Mouse (Mus musculus): Measurements from ENCODE around the gene Rims4. TPM values are rescaled to one million over a fixed set of nuclear protein-coding genes. Genes with fewer than 3 reads are reported as not detected.

Gene Rims4
- total RNA-seq (2014; fragmentation: Nextera tagmentation) (not detected in 2 replicates), total RNA-seq (2017) (0.05 TPM in 1 of 2 replicates, not detected in the other), polyA plus RNA-seq (2012) (not detected in 2 replicates)

GRCm38 (mm10) chr2:163918317-163919258, at the start of gene Rims4:
TSS of gene Rims4 (minus strand) at chr2:163918683.
- Histone ChIP-seq H3K4me3 (ENCODE audit: low read depth, low read length) (no peak within 1 kb of the TSS), H3K4me1 (ENCODE audit: insufficient read depth, low read depth, low read length) (no peaks in the 10 kb centered on the region), H3K9me3 (replicated peaks) (peaks cover 6% of the 10 kb centered on the region; the same call in 1 of the 2 replicates), H3K27me3 (ENCODE audit: insufficient read depth, low read length) (peaks cover 5% of the 10 kb centered on the region), H3K36me3 (replicated peaks) (no peaks in the 10 kb centered on the region)
- DNase-seq (ENCODE audit: low spot score) (no peak), ATAC-seq (ENCODE audit: extremely low read depth, insufficient number of reproducible peaks, low FRiP score, poor library complexity, severe bottlenecking) (no peak)
- TF ChIP-seq GATA1 (IDR thresholded peaks at IDR 0.05; ENCODE audit: borderline replicate concordance, low read length) = no peak
- no peak for TF ChIP-seq CTCF (IDR thresholded peaks at IDR 0.05; ENCODE audit: low read depth, low read length)
- no peak for TF ChIP-seq TAL1 (conservative IDR thresholded peaks at IDR 0.05; ENCODE audit: low read depth, low read length)
- no peak for TF ChIP-seq POLR2AphosphoS5 (IDR thresholded peaks at IDR 0.05; ENCODE audit: insufficient replicate concordance, low read depth, low read length)
- TF ChIP-seq GATA2 (IDR thresholded peaks at IDR 0.05; ENCODE audit: borderline replicate concordance, low read depth, low read length) = no peak

DNA sequence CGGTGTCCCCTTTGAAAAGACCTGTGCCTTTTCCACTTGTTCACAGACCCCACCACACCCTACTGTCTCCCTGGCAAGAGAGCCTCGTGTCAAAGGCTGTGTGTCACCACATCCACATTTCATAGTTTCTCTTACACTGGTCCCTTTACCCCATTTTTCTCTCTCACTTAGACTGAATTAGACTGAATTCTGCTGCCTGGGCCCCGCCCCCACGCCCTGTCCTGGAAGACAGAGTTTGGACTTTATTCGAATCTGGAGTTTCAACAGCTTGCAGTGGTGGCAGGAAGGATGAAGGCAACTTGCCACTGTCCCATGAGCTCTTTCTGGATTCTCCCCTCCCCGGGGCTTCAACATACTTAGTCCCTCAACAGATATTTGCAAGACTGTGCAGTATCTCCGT, 47.2 kb upstream of the Rims4 start:
- H3K27me3 ChIP-seq (ENCODE audit: insufficient read depth, low read length) = peaks cover 3% of the 10 kb centered on the region; the same call in 1 of the 2 replicates
- H3K4me1 ChIP-seq (ENCODE audit: insufficient read depth, low read depth, low read length) = no peaks in the 10 kb centered on the region

GRCm38 (mm10) chr2:163964606-163965560, 46.4 kb upstream of the Rims4 start:
- TF ChIP-seq TAL1 (conservative IDR thresholded peaks at IDR 0.05; ENCODE audit: low read depth, low read length) = no peak
- no peak for TF ChIP-seq GATA2 (IDR thresholded peaks at IDR 0.05; ENCODE audit: borderline replicate concordance, low read depth, low read length)
- TF ChIP-seq CTCF (IDR thresholded peaks at IDR 0.05; ENCODE audit: low read depth, low read length) = no peak
- TF ChIP-seq POLR2AphosphoS5 (IDR thresholded peaks at IDR 0.05; ENCODE audit: insufficient replicate concordance, low read depth, low read length) = no peak
- no peak for TF ChIP-seq GATA1 (IDR thresholded peaks at IDR 0.05; ENCODE audit: borderline replicate concordance, low read length)
- peaks cover 3% of the 10 kb centered on the region; the same call in 1 of the 2 replicates for H3K27me3 ChIP-seq (ENCODE audit: insufficient read depth, low read length)
- no peak overlapping the region for H3K4me3 ChIP-seq (ENCODE audit: low read depth, low read length)
- DNase-seq (ENCODE audit: low spot score) = no peak
- no peaks in the 10 kb centered on the region for H3K36me3 ChIP-seq (replicated peaks)
- ATAC-seq (ENCODE audit: extremely low read depth, insufficient number of reproducible peaks, low FRiP score, poor library complexity, severe bottlenecking) = no peak
- no peaks in the 10 kb centered on the region for H3K9me3 ChIP-seq (replicated peaks)
- H3K4me1 ChIP-seq (ENCODE audit: insufficient read depth, low read depth, low read length) = no peaks in the 10 kb centered on the region

More for the DNA sequence above, 47.2 kb upstream of the Rims4 start:
- TF ChIP-seq GATA2 (IDR thresholded peaks at IDR 0.05; ENCODE audit: borderline replicate concordance, low read depth, low read length) = no peak
- no peak for TF ChIP-seq CTCF (IDR thresholded peaks at IDR 0.05; ENCODE audit: low read depth, low read length)
- no peak for TF ChIP-seq TAL1 (conservative IDR thresholded peaks at IDR 0.05; ENCODE audit: low read depth, low read length)
- no peak for TF ChIP-seq GATA1 (IDR thresholded peaks at IDR 0.05; ENCODE audit: borderline replicate concordance, low read length)
- no peak for TF ChIP-seq POLR2AphosphoS5 (IDR thresholded peaks at IDR 0.05; ENCODE audit: insufficient replicate concordance, low read depth, low read length)
- H3K36me3 ChIP-seq (replicated peaks) = no peaks in the 10 kb centered on the region
- ATAC-seq (ENCODE audit: extremely low read depth, insufficient number of reproducible peaks, low FRiP score, poor library complexity, severe bottlenecking) = no peak
- no peaks in the 10 kb centered on the region for H3K9me3 ChIP-seq (replicated peaks)
- no peak for DNase-seq (ENCODE audit: low spot score)
- no peak overlapping the region for H3K4me3 ChIP-seq (ENCODE audit: low read depth, low read length)

- ATAC-seq (ENCODE audit: extremely low read depth, insufficient number of reproducible peaks, low FRiP score, poor library complexity, severe bottlenecking) = no peak
- H3K9me3 ChIP-seq (replicated peaks) = no peaks in the 10 kb centered on the region
- no peaks in the 10 kb centered on the region for H3K4me1 ChIP-seq (ENCODE audit: insufficient read depth, low read depth, low read length)
- H3K4me3 ChIP-seq (ENCODE audit: low read depth, low read length) = no peak overlapping the region
- DNase-seq (ENCODE audit: low spot score) = no peak
- H3K36me3 ChIP-seq (replicated peaks) = no peaks in the 10 kb centered on the region
- H3K27me3 ChIP-seq (ENCODE audit: insufficient read depth, low read length) = peaks cover 2% of the 10 kb centered on the region
- TF ChIP-seq GATA1 (IDR thresholded peaks at IDR 0.05; ENCODE audit: borderline replicate concordance, low read length) = no peak
- TF ChIP-seq POLR2AphosphoS5 (IDR thresholded peaks at IDR 0.05; ENCODE audit: insufficient replicate concordance, low read depth, low read length) = no peak
- no peak for TF ChIP-seq CTCF (IDR thresholded peaks at IDR 0.05; ENCODE audit: low read depth, low read length)
- TF ChIP-seq TAL1 (conservative IDR thresholded peaks at IDR 0.05; ENCODE audit: low read depth, low read length) = no peak
- no peak for TF ChIP-seq GATA2 (IDR thresholded peaks at IDR 0.05; ENCODE audit: borderline replicate concordance, low read depth, low read length)
Observed at GRCm38 (mm10) chr2:163953622-163954310, 35.3 kb upstream of the Rims4 start.

GRCm38 (mm10) chr2:163951770-163952169, 33.3 kb upstream of the Rims4 start:
- H3K36me3 ChIP-seq (replicated peaks) = no peaks in the 10 kb centered on the region
- no peaks in the 10 kb centered on the region for H3K4me1 ChIP-seq (ENCODE audit: insufficient read depth, low read depth, low read length)
- H3K9me3 ChIP-seq (replicated peaks) = no peaks in the 10 kb centered on the region
- ATAC-seq (ENCODE audit: extremely low read depth, insufficient number of reproducible peaks, low FRiP score, poor library complexity, severe bottlenecking) = 0 out of 2 replicates have a peak, but pooled peaks have one; percentile 34
- TF ChIP-seq CTCF (IDR thresholded peaks at IDR 0.05; ENCODE audit: low read depth, low read length) (no peak), TAL1 (conservative IDR thresholded peaks at IDR 0.05; ENCODE audit: low read depth, low read length) (no peak), GATA2 (IDR thresholded peaks at IDR 0.05; ENCODE audit: borderline replicate concordance, low read depth, low read length) (no peak), POLR2AphosphoS5 (IDR thresholded peaks at IDR 0.05; ENCODE audit: insufficient replicate concordance, low read depth, low read length) (no peak), GATA1 (IDR thresholded peaks at IDR 0.05; ENCODE audit: borderline replicate concordance, low read length) (no peak)
- DNase-seq (ENCODE audit: low spot score) = peak; percentile 10
- no peak overlapping the region for H3K4me3 ChIP-seq (ENCODE audit: low read depth, low read length)
- peaks cover 10% of the 10 kb centered on the region for H3K27me3 ChIP-seq (ENCODE audit: insufficient read depth, low read length)

Data from G1E (cell line).